Mouse (Mus musculus): Measurements from ENCODE around the gene Igsf3. TPM values are rescaled to one million over a fixed set of nuclear protein-coding genes. Genes with fewer than 3 reads are reported as not detected.

Gene Igsf3
- total RNA-seq (2023) = 3.6 TPM

GRCm38 (mm10) chr3:101376538-101377247 lies at the start of gene Igsf3:
Igsf3 (plus strand) TSS chr3:101377083.

Other genes with a start within 250 kb of the Igsf3 start
- 742 TPM for gene Cd2, start 89.1 kb upstream of the Igsf3 start, total RNA-seq (2023)
- gene Atp1a1, start 227.6 kb downstream of the Igsf3 start, total RNA-seq (2023) = 282 TPM

All from CD4-positive naive resting alpha-beta T cell, adult 57 days (primary cell).